Mouse (Mus musculus) embryonic facial prominence, embryonic 10.5 days (tissue): ENCODE measurements around the gene Card14. TPM values are rescaled to one million over a fixed set of nuclear protein-coding genes. Genes with fewer than 3 reads are reported as not detected.

Source experiments
- DNase-seq: peaks from one replicate; pipeline ENCODE4 v3.0.0-alpha.2; 2017; ENCODE audit warnings: low spot score
- H3K27ac ChIP-seq: fragments of 300-500 bp; sonication (generic); replicated peaks from 2 replicates; pipeline ENCODE4 v1.5.1; 2016; ENCODE audit warnings: mild to moderate bottlenecking
- H3K27me3 ChIP-seq: fragments of 300-500 bp; sonication (generic); replicated peaks from 2 replicates; pipeline ENCODE4 v1.6.1; 2016; ENCODE audit warnings: low read depth, mild to moderate bottlenecking; ENCODE audit not compliant: poor library complexity, severe bottlenecking
- H3K36me3 ChIP-seq: fragments of 300-500 bp; sonication (generic); replicated peaks from 2 replicates; pipeline ENCODE4 v1.6.1; 2016; ENCODE audit warnings: mild to moderate bottlenecking, moderate library complexity
- H3K4me1 ChIP-seq: fragments of 300-500 bp; sonication (generic); 2 replicates; pipeline ENCODE4 v1.6.1; 2016
- H3K4me3 ChIP-seq: fragments of 300-500 bp; sonication (generic); 2 replicates; pipeline ENCODE4 v1.5.1; 2016; ENCODE audit warnings: mild to moderate bottlenecking, moderate library complexity
- H3K9me3 ChIP-seq: fragments of 300-500 bp; sonication (generic); 2 replicates; pipeline ENCODE4 v1.6.1; 2016; ENCODE audit warnings: mild to moderate bottlenecking
- WGBS: fragments of 180-500 bp; shearing (Covaris S2); methylation state at CpG from one replicate; pipeline ENCODE4 v1.1.7; 2016; 5-methylcytosine and 5-hydroxymethylcytosine counted together
- polyA plus RNA-seq: library from polyadenylated mRNA; unstranded; fragments of >200 nt; fragmentation: Nextera tagmentation; extraction: Ambion mirVana; gene quantifications from 2 replicates; pipeline ENCODE4 v1.2.1, GENCODE M21; 2016

Card14 gene
- polyA plus RNA-seq, 1 experiment from 2014 or later: 0.05 TPM

DNA sequence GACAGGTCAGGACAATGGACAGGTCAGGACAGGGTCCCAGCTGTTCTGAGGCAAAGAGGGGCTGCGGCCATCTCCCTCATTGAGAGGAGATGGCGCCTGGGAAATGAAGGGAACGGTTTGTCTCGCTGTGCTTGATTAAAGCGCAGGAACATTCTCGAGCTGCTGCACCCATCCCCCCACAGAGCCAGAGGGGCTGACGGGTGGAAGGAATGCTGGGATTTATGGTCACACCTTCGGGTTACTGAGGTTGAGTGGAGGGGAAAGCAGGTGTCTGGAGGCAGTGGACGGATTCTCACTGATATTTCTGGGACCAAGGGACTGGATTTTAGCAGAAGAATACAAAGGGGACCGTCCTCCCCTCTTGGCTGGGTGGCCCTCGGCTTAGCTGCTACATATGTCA is 348 bp downstream of the Card14 start:
- H3K27ac ChIP-seq: peak overlapping the region; percentile 24; the same call in 1 of the 2 replicates
- 30% methylated on average over 11 of the region's 11 CpGs for WGBS
- H3K9me3 ChIP-seq: no peaks in the 10 kb centered on the region
- peak overlapping the region; percentile 5; the same call in 1 of the 2 replicates for H3K4me3 ChIP-seq
- no peak for DNase-seq
- peaks cover 21% of the 10 kb centered on the region for H3K4me1 ChIP-seq
- peaks cover 60% of the 10 kb centered on the region for H3K27me3 ChIP-seq
- no peaks in the 10 kb centered on the region for H3K36me3 ChIP-seq

DNA sequence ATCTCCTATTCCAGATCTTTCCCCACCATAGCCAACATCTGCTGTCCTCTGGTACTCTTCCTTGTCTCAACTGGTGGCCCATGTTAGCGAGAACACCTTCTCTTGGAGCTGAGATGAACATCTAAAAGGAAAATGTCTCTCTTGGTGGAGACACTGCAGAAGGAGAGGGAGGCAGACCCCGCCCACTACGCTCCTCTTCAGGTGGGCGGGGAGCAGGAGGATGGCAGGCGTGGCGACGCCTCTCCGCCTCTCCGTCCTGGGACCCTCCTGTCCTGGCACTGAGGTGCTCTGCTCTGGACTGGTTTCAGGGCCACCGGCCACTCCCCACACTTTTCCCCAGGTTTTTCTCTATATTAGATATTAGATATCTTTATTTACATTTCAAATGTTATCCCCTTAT is 3.1 kb downstream of the Card14 start:
- 11% methylated on average over 10 of the region's 10 CpGs for WGBS
- H3K27me3 ChIP-seq: peaks cover 42% of the 10 kb centered on the region
- no peak for DNase-seq

DNA sequence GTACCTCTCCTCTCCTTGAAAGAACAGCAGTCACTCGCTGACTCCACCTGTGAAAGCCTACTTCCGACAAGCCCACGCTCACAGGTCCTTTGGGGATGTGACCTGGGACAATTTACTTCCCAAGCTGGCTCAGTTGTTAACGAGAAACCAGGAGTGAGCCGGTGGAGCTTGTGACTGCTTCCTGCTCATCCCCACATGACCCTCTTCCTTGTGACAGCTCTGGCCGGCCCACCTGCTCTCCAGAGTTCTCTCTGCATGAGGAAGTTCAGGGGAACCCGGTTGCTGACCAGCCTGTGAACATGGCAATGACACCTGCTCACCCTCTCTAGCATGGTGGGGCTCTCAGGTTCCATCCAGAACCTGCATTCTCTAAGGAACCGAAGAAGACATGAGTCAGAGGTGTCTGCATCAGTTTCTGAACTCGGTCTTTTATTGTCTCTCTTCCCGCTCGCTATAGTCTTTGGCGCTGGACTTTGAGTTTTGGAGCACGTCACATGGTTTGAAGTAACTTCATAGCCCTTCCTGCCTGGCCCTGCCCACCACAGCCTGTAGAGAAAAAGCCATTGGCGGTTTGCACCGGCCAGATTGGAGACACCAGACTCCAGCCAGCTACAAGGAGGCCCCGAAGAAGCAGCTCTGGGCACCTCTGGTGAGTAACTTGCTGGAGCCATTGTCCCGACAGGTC is 6.8 kb downstream of the Card14 start:
- Histone ChIP-seq H3K9me3 (no peaks in the 10 kb centered on the region), H3K27me3 (peaks cover 24% of the 10 kb centered on the region), H3K36me3 (no peaks in the 10 kb centered on the region), H3K4me3 (no peak overlapping the region), H3K4me1 (peaks cover 7% of the 10 kb centered on the region; the same call in 1 of the 2 replicates), H3K27ac (no peak overlapping the region)
- 81% methylated on average over 17 of the region's 17 CpGs for WGBS
- DNase-seq: no peak

More for the DNA sequence above, 3.1 kb downstream of the Card14 start:
- no peak overlapping the region for H3K4me3 ChIP-seq
- no peaks in the 10 kb centered on the region for H3K9me3 ChIP-seq
- H3K36me3 ChIP-seq: no peaks in the 10 kb centered on the region
- peaks cover 26% of the 10 kb centered on the region for H3K4me1 ChIP-seq
- H3K27ac ChIP-seq: no peak overlapping the region

DNA sequence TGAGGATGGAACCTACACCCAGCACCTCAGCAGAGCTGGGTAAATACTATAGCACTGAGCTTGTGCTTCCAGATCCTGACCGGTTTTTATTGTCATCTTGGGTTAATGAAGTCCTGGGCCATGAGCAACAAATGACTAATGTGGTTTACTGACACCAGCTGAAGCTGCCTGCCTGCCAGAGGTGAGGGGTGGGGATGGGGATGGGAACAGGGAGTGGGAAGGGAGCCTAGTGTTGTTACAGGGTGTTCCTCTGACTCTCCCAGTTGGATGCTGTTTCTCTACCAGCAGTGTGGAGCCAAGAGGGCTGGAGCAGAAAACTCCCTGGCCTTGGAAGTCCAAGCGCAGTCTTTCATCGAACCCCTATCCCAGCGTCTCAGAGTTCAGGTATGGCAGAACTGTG is 9.2 kb downstream of the Card14 start:
- H3K36me3 ChIP-seq: no peaks in the 10 kb centered on the region
- peaks cover 4% of the 10 kb centered on the region; the same call in 1 of the 2 replicates for H3K4me1 ChIP-seq
- H3K9me3 ChIP-seq: no peaks in the 10 kb centered on the region
- no peak overlapping the region for H3K27ac ChIP-seq
- no peak for DNase-seq
- H3K27me3 ChIP-seq: peaks cover 5% of the 10 kb centered on the region; the same call in 1 of the 2 replicates
- 86% methylated on average over 4 of the region's 4 CpGs for WGBS
- no peak overlapping the region for H3K4me3 ChIP-seq

DNA sequence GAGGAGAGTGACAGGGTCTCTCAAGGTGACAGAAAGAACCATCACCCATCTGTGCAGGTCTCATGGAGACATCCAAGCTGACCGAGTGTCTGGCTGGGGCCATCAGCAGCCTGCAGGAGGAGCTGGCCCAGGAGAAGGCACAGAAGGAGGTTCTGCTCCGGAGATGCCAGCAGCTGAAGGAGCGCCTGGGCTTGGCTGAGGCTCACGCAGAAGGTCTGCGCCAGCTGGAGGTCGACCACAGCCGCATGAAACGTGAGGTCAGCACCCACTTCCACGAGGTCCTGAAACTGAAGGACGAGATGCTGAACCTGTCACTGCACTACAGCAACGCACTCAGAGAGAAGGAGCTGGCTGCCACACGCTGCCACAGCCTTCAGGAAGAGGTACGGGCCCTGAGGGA is 15.0 kb downstream of the Card14 start:
- peaks cover 2% of the 10 kb centered on the region; the same call in 1 of the 2 replicates for H3K27me3 ChIP-seq
- WGBS: 79% methylated on average over 13 of the region's 13 CpGs
- H3K9me3 ChIP-seq: peaks cover 6% of the 10 kb centered on the region; the same call in 1 of the 2 replicates
- H3K4me3 ChIP-seq: no peak overlapping the region
- no peak for DNase-seq
- no peaks in the 10 kb centered on the region for H3K4me1 ChIP-seq
- no peak overlapping the region for H3K27ac ChIP-seq
- no peaks in the 10 kb centered on the region for H3K36me3 ChIP-seq

DNA sequence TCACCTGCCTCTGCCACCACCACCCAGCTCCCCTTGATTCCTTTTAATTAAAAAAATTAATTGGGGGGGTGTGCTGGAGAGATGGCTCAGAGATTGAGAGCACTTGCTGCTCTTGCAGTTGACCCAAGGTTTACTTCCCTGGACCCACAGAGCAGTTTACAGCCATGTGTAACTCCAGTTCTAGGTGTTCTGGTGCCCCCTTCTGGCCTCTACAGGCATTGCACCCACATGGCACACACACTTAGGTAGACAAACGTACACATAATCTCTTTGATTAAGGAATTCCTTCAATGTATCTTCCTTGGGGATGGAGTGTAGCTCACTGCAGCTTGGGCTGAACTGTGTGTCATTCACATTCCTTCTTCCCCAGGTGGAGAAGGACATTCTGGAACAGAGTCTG is 17.5 kb downstream of the Card14 start:
- 70% methylated on average over 1 of the region's 1 CpGs for WGBS
- no peak overlapping the region for H3K4me3 ChIP-seq
- H3K9me3 ChIP-seq: peaks cover 6% of the 10 kb centered on the region; the same call in 1 of the 2 replicates
- H3K4me1 ChIP-seq: no peaks in the 10 kb centered on the region
- H3K36me3 ChIP-seq: no peaks in the 10 kb centered on the region
- H3K27ac ChIP-seq: no peak overlapping the region
- peaks cover 11% of the 10 kb centered on the region for H3K27me3 ChIP-seq
- no peak for DNase-seq

DNA sequence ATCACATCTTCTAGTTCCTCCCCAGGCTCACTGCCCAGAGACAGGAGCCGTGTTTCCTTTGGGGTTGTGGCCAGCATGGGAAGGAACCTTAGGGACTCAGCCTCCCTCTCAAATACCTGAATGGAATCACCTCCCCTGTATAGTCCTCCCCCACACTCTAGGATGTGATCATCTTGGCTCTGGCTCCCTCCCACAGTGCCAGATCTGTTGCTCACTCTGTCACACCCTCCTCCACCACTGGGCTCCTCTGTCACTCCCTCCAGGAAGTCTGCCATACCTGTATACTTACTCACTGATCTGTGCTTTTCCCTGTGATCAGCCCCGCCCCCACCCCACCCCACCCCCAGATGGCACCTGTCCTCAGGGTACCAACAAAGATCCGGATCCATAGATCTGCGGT is 23.0 kb downstream of the Card14 start:
- Histone ChIP-seq H3K4me1 (peaks cover 13% of the 10 kb centered on the region), H3K27me3 (peaks cover 37% of the 10 kb centered on the region)
- 59% methylated on average over 4 of the region's 4 CpGs for WGBS

DNA sequence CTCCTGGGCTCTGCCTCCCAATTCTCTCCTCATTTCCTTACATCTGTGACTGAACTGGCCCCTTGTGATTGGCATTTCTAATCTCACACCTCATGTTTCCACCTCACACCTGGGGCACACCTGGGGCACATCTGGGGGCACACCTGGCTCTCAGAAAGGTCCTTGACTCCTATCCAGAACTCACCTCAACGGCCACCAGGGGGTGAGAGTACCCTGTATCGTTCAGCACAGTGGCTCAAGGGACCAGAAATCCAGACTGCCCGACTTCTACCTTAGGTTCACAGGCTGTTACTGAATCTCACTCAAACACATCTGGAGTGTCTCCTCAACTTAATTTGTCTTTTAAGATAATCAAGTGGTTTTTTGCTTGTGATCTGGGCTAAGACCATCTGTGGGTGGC is 24.4 kb downstream of the Card14 start:
- Histone ChIP-seq H3K4me1 (peaks cover 13% of the 10 kb centered on the region), H3K27me3 (peaks cover 37% of the 10 kb centered on the region), H3K36me3 (no peaks in the 10 kb centered on the region), H3K27ac (no peak overlapping the region), H3K9me3 (no peaks in the 10 kb centered on the region), H3K4me3 (no peak overlapping the region)
- 47% methylated on average over 3 of the region's 3 CpGs for WGBS
- DNase-seq: no peak

More for the DNA sequence above, 23.0 kb downstream of the Card14 start:
- Histone ChIP-seq H3K4me3 (no peak overlapping the region), H3K36me3 (no peaks in the 10 kb centered on the region), H3K27ac (no peak overlapping the region), H3K9me3 (no peaks in the 10 kb centered on the region)
- no peak for DNase-seq

DNA sequence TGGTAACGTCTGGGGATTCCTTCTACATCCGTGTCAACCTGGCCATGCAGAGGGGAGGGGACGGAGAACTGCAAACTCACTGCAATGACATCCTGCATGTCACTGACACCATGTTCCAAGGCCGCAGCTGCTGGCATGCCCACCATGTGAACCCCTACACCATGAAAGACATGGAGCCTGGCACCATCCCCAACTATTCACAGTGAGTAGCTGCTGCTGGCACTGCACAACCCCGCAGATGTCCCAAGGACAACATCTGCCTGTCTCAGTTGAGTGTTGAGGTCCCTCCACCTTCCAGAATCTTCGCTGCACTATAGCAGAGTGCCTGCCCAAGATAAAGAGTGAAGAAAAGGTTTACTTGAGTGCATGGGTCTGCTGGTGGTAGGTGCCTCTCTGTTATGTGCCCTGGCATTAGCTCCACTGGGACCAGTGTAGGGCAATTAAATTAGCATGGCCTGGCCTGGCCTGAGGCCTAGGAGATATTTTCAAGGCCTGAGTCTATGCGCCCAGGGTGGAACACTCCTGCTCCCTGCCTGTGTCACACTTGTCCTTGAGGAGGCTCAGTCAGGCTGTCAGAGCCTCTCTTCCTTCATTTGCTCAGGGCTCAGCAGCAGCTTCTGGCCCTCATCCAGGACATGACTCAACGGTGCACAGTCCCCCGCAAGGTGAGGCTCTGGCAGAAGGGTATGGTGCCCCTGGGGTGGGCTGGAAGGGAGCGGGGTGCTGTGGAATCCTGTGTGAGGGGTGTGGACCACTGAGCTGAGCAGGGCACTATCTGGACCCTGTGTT is 30.9 kb downstream of the Card14 start:
- H3K9me3 ChIP-seq: no peaks in the 10 kb centered on the region
- H3K27me3 ChIP-seq: peaks cover 1% of the 10 kb centered on the region; the same call in 1 of the 2 replicates
- no peak for DNase-seq
- WGBS: 84% methylated on average over 10 of the region's 10 CpGs
- no peak overlapping the region for H3K4me3 ChIP-seq
- H3K36me3 ChIP-seq: no peaks in the 10 kb centered on the region
- peaks cover 9% of the 10 kb centered on the region; the same call in 1 of the 2 replicates for H3K4me1 ChIP-seq
- no peak overlapping the region for H3K27ac ChIP-seq

DNA sequence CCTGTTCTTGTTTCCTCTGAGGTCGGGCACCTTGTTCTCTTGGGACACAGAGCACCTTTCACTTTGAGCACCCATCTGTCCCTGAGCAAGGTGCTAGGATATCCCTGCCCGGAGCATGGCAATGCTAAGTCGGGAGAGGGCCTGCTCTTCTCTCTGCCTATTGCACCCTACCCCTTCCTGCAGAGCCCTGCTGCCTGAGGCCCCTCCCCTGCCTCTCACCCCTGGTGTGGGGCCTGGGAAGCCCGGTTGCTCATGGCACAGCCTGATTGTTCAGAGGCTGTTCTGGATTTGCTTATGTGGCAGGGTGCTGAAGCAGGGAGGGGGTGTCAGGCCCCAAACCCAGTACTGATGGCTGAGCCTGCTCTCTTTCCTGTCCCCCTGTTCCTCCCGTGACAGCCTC is 31.6 kb downstream of the Card14 start:
- Histone ChIP-seq H3K36me3 (no peaks in the 10 kb centered on the region), H3K4me3 (no peak overlapping the region), H3K27ac (no peak overlapping the region), H3K27me3 (no peaks in the 10 kb centered on the region), H3K4me1 (0 out of 2 replicates have a peak, but pooled peaks cover 7% of the 10 kb centered on the region), H3K9me3 (no peaks in the 10 kb centered on the region)
- no peak for DNase-seq
- 56% methylated on average over 5 of the region's 5 CpGs for WGBS

DNA sequence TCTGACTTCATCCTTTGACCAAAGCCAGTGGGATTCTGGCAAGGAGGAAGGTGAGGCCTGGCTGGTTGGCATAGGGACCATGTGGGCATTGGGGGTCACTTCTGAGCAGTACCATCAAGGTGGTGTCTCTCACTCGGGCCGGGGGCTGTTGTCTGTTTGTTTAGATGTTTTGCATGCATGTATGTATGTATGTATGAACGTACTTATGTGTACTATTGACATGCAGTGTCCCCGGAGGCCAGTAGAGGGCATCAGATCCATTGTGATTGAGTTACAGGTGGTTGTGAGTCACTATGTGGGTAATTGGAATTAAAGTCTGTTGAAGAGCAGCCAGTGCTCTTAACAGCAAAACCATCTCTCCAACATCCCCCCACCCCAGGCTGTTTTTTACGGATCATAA is 32.1 kb downstream of the Card14 start:
- H3K27me3 ChIP-seq: no peaks in the 10 kb centered on the region
- H3K36me3 ChIP-seq: no peaks in the 10 kb centered on the region
- H3K4me3 ChIP-seq: no peak overlapping the region
- 0 out of 2 replicates have a peak, but pooled peaks cover 7% of the 10 kb centered on the region for H3K4me1 ChIP-seq
- WGBS: 7% methylated on average over 5 of the region's 5 CpGs
- DNase-seq: peak; percentile 81
- no peak overlapping the region for H3K27ac ChIP-seq
- no peaks in the 10 kb centered on the region for H3K9me3 ChIP-seq

DNA sequence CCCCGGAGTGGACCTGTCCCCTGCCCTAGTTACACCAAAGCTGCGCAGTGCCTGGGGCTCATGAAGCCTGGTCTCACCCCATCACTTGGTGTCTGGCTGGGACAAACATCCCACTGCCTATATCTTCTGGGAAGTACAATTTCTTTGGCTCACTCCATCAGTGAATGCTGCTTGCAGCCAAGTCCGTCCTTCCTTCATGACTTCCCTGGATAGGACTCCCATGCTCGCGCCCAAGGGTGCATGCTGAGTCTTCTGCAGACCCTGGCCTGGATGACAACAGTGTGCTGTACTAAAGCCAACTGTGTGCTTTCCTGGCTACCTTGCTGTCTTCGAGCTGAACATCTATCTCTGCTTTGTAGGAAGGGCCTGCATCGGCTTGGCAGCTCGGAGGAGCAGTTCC is 36.6 kb downstream of the Card14 start:
- H3K4me3 ChIP-seq: no peak overlapping the region
- H3K9me3 ChIP-seq: no peaks in the 10 kb centered on the region
- 88% methylated on average over 8 of the region's 8 CpGs for WGBS
- 0 out of 2 replicates have a peak, but pooled peaks cover 7% of the 10 kb centered on the region for H3K4me1 ChIP-seq
- no peak overlapping the region for H3K27ac ChIP-seq
- peaks cover 15% of the 10 kb centered on the region; the same call in 1 of the 2 replicates for H3K36me3 ChIP-seq
- H3K27me3 ChIP-seq: no peaks in the 10 kb centered on the region
- DNase-seq: no peak
